Mouse (Mus musculus) CH12F3 (cell line): ENCODE measurements around the gene Sec14l2.

Source experiments
- in situ Hi-C: fragments of 300-500 bp; cut with MboI; formaldehyde crosslinking; loops from 2 replicates; pipeline ENCODE4 v1.14.3; 2020; ENCODE audit warnings: low sequenced_read_pairs

Gene Sec14l2

DNA sequence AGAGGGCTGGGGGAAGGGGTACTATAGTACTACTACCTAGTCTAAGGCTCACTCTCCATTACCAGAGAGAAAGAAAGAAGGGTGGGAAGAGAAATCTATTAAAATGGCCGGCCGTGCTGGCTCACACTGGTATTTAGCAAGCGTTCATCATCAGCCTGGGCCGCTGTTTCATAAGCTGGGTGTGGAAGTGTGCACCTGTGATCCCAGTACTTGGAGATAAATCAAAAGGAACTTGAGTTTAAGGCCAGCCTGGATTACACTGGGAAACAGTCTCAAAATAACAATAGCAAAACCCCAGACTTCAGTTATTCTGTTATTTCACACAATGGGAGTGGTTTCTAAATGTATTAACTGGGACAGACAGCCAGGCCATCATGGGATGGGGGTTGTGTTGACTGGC, 60.7 kb downstream of the Sec14l2 start:
- in situ Hi-C loops: no loop called here

DNA sequence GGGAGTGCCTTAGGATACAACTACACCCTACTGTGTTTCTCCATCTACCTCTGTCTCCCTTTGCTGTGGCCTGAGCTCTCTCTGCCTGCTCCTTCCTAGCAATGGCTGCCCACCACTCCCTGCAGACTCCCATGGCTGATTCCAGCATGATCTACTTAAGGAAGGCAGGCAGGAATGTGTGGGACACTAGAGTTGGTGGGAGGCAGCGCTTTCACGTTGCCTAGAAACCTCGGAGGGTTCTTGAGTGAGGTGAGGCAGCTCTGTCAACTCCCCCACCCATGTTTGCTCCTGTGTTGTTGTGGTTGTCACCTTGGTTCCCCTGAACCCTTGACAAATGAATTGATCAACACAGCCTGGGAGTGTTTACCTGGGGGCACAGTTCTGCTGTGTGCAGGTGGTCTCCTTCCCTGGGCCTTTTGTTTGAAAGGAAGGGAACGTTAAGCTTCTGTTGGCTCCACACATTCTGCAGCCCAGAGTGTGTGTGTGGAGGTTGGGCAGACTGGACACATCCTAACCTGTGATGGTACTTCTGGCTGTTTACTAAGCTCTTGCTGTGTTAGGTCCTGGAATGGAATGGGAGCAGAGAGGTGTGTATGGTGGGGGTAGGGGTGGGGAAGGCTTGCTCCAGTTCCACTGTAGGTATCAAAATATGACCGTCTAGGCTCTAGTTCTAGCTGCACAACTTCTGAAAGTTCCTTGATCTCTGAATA, 62.2 kb downstream of the Sec14l2 start:
- in situ Hi-C loops: no loop called here

DNA sequence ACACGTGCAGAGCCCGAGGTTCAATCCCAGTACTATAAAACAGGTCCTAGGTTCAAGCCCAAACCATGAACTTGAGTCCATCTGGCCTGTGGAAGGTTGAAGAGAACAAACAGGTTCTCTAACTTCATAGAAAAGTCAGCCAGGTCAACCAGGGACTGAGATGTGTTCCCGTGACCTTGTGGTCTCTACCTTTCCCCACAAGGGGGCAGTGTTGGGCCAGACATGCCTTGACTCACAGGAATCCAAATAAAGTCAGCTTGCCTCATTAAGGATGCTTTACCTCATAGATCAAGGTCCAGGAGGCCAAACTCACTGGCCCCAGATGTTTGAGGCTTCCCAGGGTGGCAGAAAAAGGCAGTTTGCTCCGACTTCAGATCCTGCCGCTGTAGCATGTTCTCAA, 69.6 kb downstream of the Sec14l2 start:
- in situ Hi-C loops: no loop called here

DNA sequence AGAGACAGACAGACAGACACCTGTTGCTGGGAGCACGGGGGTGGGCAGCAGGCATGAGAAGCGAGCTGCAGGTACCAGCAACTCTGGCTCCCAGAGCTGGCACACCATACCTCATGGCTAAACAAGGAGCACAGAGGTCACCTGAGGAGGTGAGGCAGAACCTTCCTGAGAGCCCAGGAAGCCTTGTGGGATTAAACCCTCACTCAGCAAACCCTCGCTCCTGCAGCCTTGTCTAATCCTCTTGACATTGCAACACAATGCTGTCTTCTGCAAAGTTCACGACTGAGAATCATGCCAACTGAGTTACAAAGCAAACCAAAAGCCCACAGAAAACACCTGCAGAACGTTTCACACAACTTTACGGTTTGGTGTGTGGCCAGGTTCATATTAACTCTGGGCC, 74.8 kb downstream of the Sec14l2 start:
- in situ Hi-C loops: no loop called here

DNA sequence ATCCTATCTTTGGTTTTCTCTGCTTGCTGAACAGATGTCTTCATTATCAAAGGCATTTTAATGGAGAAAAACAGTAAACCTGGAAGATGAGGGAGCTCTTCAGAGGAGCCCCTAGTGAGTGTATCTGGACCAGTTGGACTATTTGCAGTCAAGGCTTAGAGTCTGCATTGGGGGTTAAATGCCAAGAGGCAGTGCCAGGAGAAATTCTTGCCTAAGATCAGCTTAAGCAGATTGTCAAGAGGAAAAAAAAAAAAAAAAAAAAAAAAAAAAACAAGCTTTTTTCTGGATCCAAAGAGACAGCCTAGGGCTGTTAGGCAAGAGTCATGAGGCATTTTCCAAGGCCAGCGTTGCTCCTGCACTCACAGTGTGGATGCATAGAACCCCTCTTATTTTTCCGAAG, 75.4 kb downstream of the Sec14l2 start:
- in situ Hi-C loops: no loop called here
